Mouse (Mus musculus) cerebellum, postnatal 25 days (tissue): ENCODE measurements around the gene Csdc2.
"Not testable (repeated sequence)": the region's sequence is repeated elsewhere in the genome, so short reads cannot be mapped to it uniquely, and the experiment has no call there.

ENCODE experiments used
- DNase-seq, 2 experiments: peaks; one replicate each; pipeline ENCODE4 v3.0.0; 2021; ENCODE audit warnings: mixed read lengths in 2 of 2

Gene Csdc2

DNA sequence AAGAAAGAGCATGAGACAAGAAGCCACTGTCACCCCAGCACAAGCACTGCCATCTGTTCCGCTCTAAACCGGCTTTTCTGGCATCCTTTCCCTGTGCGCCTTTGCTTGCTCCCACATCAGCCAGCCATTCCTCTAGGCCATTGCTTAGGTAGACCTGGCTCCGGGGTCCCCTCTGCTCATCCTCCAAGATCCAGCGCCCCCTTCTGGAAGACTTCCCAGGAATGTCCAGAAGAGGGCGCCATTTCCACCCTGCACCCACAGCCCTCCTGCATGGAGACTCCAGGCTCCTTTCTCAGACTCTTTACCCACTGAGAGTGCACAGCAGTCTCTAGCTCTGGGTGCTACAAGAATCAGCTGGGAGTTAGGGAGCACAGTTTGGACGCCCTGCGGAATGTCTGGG lies 19.9 kb downstream of the Csdc2 start:
- DNase-seq: peak; percentile 65 to 77

DNA sequence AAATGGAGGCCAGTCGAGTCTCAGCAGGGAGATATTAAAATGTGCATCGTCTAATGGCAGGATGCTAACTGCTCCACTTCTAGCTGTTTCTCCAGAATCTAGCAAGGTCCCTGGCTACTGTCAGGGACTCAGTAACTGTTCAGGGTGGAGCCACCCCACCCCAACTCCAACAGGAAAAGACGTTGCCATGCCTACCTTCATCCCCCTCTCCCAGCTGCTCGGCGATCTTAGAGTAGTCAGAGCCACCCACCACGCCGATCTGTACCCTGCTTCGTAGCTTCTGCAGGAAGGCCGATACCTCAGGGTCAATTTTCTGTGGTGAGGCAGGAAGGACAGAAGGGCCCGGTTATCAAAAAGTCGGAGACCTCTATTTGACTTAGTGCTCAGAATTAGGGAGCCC lies 21.0 kb downstream of the Csdc2 start:
- no peak for DNase-seq

DNA sequence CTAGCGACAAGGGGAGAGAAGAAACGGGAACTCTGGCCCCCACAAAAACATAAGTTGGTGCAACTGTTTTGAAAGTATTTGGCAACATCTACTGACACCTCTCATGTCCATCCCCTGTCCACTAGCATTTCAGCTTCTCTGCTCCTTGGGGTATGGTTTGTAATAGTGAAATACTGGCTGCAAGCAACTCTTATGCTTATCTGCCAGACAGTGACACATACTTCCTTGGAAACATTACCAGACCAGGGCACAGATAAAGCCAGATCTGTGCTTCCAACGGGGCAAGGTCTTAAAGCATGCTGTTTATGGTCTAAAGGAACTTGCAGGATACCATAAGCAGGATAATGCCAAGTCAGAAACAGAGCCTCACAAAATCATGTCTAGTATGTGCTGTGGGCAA lies 22.3 kb downstream of the Csdc2 start:
- DNase-seq: no peak

DNA sequence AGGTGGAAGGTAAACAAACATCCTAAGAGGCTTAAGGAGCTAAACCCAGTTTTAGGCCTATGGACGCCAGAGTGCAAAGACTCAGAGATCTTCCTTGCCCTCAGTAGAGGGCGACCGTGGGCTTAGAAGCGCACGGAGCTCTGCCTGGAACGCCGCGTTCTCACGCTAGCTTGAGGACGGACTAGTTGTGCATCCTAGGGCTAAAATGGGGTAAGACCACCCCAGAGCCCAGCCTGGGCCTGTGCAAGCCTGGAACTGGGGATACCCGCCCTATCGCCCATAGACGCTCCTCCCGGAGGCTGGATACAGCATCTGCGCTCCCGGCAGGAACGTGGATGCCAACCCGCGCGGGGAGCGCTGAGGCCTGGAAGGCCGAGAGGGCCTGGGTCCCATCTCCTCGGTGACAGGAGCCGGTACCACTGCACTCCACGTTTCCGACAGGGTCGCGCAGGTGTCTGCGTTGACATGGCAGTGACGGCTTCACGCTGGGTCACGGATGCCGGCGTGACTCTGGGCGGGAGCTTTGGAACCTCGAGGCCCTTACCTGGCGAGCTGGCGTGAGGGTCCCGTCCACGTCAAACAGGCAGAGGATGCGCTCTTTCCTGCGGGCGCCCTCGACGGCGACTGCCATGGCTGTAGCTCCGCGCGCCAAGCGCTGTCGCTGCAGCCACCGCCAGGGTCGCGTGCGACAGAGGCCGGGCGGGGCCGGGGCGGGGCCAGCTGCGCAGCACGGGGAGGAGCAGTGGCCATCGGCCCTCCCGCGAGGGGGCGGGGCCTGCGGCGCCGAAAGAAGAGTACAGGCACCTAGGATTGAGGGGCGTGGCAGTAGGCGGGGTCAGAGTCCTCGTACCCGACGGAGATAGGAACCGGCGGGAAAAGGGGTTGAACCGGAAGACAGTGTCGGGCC lies 23.9 kb downstream of the Csdc2 start, which contains the start of gene Pmm1:
Gene Pmm1, minus strand, starts transcription at position 760 of the 907 bp plus-strand sequence.
- peak; percentile 98 to 100 for DNase-seq

DNA sequence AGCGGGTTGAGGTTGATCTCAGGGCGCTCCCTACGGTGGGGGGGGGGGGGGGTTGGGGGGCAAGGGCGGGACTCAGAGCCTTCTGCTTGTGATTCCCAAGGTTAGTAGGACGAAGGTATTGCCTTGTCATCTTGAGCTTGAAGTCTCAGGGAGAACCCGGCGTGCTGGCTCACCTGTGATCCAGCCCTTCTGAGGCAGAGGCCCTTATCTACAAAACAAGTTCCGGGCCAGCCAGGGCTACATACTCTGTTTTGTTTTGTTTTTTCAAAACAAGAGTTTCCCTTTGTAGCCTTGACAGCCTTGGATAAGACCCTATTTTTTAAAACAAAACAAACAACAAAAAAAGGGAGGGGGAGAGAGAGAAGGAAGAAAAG lies 24.5 kb downstream of the Csdc2 start:
- peak in 1 of 2 experiments; percentile 42 for DNase-seq

DNA sequence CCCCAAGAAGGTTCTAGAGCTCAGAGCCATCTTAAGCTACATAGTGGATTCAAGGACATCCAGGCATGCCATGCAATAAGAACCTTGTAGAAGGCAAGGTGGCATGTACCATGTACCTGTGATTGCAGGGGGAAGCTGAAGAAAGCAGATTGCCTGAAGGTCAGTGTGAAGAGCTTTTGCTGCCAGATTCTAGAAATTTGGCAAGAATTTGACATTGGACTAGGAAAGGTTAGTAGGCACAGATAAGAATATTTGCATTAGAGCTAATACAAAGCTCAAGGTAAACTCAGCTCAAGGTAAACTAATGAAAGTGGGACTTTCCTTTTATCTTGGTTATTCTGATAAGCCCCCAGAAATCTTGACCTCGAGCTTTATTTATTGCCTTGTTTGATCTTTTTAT lies 27.7 kb downstream of the Csdc2 start:
- DNase-seq: no peak

DNA sequence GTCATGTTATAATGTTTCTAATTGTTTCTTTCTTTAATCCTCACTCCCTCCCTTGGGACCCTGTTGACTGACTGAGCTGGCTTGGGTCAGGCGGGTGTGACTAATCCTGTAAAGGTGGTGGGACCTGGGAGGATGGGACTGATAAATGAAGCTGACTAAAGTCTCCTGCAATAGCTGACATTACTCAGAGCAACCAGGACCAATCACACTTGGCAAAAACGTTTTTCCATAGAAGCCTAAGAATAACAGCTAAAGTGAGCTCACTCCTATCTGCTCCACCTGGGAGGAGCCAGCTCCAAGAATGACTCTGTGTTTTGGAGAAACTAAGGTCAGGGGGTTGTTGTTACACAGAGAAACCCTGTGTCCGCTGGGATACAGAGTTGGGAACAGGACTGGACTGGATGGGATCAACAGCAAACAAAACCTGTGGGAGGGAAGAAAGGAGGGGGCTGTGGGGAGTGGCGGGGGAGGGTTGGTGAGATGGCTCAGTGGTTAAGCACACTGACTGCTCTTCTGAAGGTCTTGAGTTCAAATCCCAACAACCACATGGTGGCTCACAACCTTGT lies 28.5 kb downstream of the Csdc2 start:
- no peak for DNase-seq

DNA sequence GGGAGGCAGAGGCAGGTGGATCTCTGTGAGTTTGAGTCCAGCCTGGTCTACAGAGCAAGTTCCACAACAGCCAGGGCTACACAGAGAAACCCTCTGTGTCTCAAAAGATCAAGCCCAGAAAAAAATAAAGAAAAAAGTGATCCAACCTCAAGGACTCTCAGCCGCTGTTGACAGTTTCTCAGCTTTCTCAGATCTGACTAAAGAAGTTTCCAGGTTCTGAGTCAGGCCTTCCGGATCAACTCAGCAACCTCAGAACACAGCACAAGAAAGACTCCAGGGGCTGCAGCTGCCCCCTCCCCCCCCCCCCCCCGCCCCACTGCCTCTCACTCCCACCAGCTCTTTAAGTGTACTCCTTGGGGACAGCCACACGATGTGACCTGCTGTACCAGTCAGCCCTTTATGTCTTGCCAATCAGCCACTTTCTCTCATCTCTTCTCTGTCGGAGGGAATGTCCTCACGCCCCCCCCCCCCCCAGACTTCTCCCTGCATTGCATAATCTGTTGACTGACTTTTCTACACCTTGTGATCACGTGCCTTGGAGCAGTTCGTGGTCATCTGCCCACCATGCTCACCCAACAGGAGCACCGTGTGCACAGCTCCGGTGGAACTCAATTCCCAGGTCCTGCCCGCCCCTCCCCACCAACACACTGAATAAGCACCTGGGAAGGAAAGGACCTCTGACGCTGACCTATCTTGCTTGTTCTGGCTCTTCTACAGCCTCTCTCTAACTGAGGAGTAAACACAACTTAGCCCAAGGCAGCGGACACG lies 29.7 kb downstream of the Csdc2 start:
- no peak for DNase-seq

DNA sequence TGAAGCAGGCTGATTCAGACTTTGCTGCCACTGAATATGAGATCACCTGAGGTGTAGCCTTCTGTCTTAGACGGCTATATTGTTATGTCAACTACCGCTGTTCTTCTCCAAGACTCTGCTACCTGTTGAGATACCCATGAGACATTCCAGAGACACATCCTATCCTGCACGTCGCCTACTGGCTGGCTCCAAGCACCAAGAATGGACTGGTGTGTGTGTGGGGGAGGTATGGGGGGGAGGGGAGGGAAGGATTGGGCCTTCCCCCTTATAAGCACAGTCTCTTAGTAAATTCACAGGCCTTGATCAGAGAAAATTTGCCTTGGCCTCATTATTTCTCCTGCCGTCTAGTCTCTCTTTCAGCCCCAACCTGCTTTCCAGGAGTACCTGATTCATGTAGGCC lies 31.3 kb downstream of the Csdc2 start:
- no peak for DNase-seq

DNA sequence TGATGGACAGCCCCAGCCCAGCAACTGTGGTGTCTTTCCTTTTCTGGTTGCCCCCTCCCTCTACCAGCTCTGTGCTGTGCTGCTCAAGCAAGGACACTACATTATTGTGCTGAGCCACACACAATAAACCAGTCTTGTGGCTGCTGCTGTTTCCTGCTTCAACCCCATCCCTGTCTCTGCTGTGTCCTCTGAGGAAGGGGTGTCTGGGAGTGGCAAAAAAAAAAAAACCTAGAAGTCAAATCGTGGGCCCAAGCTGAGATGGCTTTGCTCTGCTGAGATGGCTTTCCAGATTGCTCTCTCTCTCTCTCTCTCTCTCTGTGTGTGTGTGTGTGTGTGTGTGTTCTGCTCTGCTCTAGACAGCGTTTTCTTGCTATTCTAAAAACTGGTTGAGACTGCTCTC lies 31.9 kb downstream of the Csdc2 start:
- DNase-seq: no peak

DNA sequence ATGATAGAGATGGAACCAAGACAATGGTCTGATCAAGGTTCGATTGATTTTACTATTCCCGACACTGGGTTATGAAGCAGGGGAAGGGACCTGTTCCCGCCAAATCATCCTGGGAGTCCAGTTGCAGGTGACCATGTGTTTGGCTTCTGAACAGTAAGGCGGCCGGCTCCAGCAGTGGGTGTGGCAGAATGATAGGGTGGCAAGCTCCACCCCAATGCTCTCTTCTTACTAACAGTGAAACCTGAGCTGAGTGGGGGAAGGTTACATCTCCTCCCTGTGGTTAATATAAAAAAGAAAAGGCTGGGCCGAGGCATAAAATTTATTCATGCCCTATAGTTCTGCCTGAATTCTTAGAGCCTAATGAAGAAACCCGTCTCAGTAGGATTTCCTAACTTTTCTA lies 32.6 kb downstream of the Csdc2 start:
- no peak for DNase-seq

DNA sequence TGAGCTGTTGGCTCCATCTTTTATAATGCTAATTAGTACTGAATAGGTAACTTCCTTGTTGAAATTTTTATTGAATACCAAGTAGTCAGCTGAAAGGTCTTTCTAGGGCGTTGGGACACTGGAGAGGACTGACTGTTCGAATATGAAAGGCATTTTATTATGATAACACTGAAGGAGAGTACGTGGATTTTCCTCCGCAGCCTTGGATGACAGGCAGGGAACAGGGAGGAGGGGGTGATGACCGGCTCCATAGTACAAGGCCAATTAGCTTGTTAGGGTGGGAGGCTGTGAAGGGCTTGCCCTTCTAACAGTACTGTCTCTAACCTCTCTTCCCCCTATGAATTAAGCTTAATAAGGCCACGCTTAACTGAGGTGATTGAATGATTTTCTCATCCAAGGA lies 33.1 kb downstream of the Csdc2 start:
- DNase-seq: not testable (repeated sequence)

DNA sequence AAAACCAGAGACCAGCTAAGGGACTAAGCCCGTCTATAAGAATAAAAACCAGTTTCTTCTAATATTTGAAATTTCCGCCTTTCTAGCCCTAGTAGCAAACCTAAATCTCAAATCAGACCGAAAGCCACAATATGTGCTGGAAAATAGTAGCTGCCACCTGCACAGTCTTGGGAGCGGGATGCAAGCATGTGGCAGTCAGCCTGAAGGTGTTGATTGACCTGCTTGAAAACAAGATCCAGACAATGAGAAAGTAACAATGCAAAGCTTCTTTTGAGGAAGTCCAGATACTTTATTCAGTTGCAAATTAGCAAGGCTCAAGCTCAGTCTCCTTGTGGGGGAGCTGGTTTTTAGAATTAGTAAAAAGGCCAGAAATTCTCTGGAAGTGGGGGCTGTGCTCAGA lies 33.9 kb downstream of the Csdc2 start:
- DNase-seq: not testable (repeated sequence)

DNA sequence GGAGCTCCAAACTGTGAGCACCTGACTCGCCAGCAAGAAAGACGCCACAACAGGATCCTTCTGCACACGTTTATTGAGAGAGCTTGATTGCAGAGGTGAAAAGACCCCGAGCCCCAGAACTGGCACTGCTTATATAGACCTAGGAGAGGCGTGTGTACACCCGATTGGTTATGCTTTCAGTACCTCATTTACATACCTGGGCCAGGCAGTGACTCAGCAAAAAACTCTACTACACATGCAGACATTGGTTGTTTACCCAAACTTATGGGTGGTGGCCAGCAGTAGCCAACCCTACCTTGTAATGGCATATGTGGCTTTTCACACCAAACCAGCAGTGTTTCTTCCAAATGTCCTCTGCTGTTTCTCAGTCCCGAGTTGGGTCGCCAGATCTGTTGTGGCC lies 38.6 kb downstream of the Csdc2 start:
- DNase-seq: not testable (repeated sequence)

DNA sequence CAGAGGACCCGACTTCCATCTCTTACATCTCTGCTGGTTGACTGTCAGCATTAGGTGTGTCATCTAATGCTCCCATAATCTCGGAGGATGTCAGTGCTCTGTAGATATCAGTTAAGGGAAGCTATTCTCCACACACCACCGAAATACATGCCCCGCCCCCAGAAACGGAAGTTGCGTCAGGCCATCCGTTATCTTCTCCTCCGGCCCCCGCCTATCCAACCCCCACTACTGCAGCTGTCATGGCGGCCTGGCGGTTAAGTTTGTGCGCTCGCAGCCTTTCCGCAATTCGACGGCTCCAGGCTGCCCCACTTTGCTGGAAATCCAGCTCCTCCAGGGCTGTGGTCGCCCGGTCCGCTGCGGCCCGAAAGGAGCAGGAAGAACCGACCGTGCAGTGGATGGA lies 43.8 kb downstream of the Csdc2 start, which contains the start of gene 1700029P11Rik:
Gene 1700029P11Rik, plus strand, starts transcription at position 220 of the 400 bp plus-strand sequence.
- DNase-seq: no peak

DNA sequence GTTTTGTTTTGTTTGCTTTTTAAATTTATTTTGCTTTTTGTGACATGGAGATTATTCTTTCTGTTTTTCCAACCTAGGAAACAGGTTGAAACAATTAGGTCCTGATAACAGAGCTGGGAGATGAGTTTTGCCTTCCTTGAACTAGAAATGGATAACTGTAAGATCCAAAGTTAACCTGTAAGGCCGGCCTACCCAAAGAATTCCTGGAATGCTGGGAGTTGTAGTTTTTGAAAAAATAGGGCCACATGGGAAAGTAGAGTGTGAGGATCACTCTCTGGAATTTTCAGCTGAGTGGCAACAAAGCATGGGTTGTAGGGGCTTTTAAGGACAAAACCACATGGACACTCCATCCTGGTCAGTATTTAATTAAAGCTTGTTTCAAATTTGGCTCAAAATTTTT lies 45.6 kb downstream of the Csdc2 start:
- no peak for DNase-seq

DNA sequence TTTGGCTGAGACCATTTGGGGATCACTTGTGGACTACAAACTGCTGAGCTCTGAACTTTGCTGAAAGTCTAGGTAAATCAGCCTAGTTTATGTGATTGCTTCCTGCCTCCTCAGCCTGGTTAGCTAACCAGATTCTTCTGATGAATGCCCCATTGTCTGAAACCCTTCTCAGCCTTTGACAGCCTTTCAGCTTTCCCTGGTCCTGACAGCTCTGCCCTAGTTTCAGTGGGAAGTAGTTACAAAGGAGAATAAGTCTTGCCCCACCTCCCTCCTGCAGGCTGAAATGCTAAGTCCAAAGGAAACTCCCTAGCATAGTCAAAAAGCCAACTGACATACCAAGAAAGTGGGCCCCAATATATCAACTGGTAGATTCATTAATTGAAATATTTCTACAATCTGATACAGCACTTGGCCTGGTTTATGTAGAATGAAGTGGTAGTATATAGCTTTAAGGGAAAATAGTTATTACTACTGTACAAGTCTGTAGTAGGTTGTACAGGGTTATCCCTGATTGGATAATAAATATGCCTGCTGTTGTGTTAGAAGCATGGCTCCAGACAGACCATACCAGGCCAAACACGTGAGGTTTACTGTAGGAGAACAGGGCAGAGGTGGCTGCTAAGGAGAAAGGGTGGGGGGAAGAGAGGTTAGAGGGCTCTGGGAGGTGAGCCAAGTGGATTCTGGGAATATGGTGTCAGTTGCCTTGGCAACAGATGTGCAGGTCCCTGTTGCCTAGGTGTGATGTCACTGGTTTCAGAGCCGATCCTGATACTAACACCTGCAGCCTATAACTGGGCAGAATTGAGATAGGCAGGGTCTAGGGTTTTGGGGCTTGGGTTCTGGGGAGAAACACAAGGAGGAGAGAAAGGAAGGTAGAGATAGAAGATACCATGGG lies 49.0 kb downstream of the Csdc2 start:
- DNase-seq: no peak

DNA sequence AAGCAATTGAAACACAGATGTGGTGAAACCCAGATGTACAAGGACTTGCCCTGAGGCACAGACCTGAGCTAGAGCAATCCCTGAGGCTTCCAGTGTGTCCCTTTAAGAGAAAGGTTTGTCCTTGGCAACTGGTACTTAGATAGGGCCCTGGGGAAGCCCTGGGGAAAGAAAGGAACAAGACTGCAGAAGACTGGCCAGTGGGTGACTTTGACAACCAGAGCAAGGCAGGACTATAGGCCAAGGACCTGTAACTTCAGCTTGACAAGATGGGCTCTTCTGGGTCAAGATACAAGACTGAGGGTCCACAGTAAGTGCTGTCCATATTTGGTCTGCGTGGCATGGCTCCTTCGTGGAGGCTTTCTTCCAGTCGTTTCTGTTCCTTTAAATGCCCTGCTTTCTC lies 51.1 kb downstream of the Csdc2 start, which contains the start of gene Xrcc6:
Gene Xrcc6, plus strand, starts transcription at position 190 of the 400 bp plus-strand sequence.
- no peak for DNase-seq

DNA sequence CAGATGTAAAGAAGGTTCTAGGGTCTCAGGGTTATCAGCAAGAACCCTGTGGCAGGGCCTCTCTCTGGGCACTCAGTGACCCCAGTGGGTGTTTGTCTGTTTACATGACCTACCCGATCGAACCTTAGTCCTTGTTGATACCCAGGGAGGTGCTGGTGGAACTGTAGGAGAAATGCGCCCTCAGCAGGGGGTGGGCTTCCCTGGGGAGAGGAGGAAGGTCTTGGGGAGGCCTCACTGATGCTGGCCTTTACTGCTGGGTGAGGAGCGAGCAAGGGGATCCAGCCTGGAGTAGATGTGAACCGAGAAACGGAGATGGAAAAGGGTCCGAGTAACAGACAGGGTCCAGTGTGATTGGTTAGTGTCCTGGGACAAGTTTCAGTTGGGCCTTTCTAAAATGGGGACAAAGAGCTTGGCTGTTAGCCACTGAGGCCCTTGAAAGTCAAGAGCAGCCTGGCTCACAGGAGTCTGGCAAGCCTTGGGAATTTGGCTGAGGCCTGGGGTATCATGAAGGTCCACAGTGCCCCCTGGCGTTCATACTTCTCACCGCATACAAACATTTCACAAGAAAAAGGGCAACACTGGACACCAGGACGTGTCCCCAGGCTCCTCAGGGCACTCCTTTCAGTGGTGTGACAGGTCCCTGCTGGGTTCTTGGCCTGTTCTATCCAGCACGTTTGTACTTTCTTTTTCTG lies 53.0 kb downstream of the Csdc2 start:
- peak; percentile 90 to 93 for DNase-seq

DNA sequence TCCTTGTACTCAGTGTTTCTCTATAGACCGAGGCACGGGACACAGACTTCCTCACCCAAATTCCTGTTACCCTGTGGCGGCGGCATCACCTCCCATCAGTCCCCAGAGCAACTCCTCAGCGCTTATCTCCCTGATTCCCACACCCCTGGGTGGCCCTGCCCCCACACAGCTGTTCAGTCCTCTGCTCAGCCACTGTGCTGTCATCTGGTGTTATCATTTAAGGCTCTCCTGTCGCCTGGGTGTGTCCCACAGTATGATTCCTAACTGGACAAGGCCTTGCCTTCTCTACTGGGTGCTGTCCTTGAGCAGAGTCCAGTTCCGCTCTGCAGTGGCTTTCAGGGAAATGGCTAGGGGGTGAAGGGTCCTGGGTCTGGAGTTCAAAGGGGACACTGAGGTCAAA lies 54.0 kb downstream of the Csdc2 start:
- no peak for DNase-seq

DNA sequence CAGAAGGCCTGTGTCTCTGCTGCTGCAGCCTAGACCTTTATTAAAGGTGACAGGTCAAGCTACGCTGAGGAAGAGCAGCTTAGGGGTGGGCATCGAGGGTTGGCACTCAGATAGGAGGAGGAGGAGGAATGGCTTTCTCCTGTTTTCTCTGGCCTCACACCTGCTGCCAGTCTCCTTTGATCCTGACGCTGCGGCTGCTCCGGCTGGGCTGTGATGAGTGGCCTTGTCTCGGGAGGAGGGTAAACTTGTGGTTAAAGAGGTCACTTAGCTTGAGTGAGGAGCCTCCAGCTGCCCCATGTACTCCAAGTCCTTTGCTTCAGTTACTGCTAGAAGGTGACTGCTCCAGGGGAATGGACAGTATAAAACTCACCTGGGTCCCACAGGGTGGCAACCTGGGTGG lies 57.4 kb downstream of the Csdc2 start:
- DNase-seq: no peak
